Mouse (Mus musculus) CH12.LX (cell line): ENCODE data around the gene Atp5d. TPM values are rescaled to one million over a fixed set of nuclear protein-coding genes. Genes with fewer than 3 reads are reported as not detected.
A peak's percentile ranks its signal among the peaks of the same experiment; 100 is the strongest.

Experiments used
- DNase-seq: peaks from one replicate; pipeline ENCODE4 v3.0.0-alpha.2; 2013; ENCODE audit errors: extremely low read depth
- H3K27ac ChIP-seq: 2 replicates; pipeline ENCODE4 v1.5.1; 2012; ENCODE audit warnings: low read depth, mild to moderate bottlenecking, control low read depth, moderate library complexity; ENCODE audit not compliant: insufficient read depth
- H3K27me3 ChIP-seq: replicated peaks from 2 replicates; pipeline ENCODE3; 2012; ENCODE audit warnings: inconsistent platforms
- H3K36me3 ChIP-seq, 2 experiments: replicated peaks in 1 of 2; 2 replicates each; pipeline versions ENCODE3 to v1.6.1; 2012; ENCODE audit warnings: inconsistent platforms in 1 of 2, low read length in 1 of 2, mild to moderate bottlenecking in 1 of 2, mixed read lengths in 1 of 2, moderate library complexity in 1 of 2; ENCODE audit not compliant: control insufficient read depth in 1 of 2, insufficient read depth in 1 of 2
- H3K4me1 ChIP-seq, 2 experiments: 2 replicates each; pipeline ENCODE4 v1.6.1; 2012; ENCODE audit warnings: inconsistent platforms in 1 of 2, moderate library complexity in 1 of 2; ENCODE audit not compliant: insufficient read depth in 2 of 2, control insufficient read depth in 1 of 2
- H3K4me2 ChIP-seq: 2 replicates; pipeline ENCODE4 v1.6.1; 2012; ENCODE audit warnings: low read depth, mild to moderate bottlenecking, control low read depth; ENCODE audit not compliant: poor library complexity, insufficient read depth, severe bottlenecking
- H3K4me3 ChIP-seq, 3 experiments: fragments of 150-350 bp in 1 of 3; sonication (generic) in 1 of 3; replicated peaks in 1 of 3; 2 replicates each; pipeline versions ENCODE3 to v1.5.1; 2011 to 2012; ENCODE audit warnings: low read depth in 2 of 3, low read length in 2 of 3, mild to moderate bottlenecking in 2 of 3, moderate library complexity in 2 of 3, control low read depth in 1 of 3, improper control_type of control experiment in 1 of 3, inconsistent platforms in 1 of 3, mixed read lengths in 1 of 3; ENCODE audit not compliant: poor library complexity in 1 of 3
- H3K79me2 ChIP-seq: replicated peaks from 2 replicates; pipeline ENCODE4 v1.6.1; 2012; ENCODE audit warnings: mild to moderate bottlenecking, moderate library complexity; ENCODE audit not compliant: control insufficient read depth, poor library complexity, insufficient read depth, severe bottlenecking; ENCODE audit errors: extremely low read depth
- H3K9ac ChIP-seq: 2 replicates; pipeline ENCODE4 v1.6.1; 2012; ENCODE audit warnings: low read depth, mild to moderate bottlenecking, control low read depth, moderate library complexity; ENCODE audit not compliant: insufficient read depth
- H3K9me3 ChIP-seq: replicated peaks from 2 replicates; pipeline ENCODE3; 2012; ENCODE audit warnings: low read length, inconsistent platforms, mixed read lengths
- BHLHE40 ChIP-seq: IDR thresholded peaks from 2 replicates; pipeline ENCODE4 v1.6.1; 2011; ENCODE audit warnings: mild to moderate bottlenecking, low read depth, low read length, improper control_type of control experiment
- CHD2 ChIP-seq: IDR thresholded peaks from 2 replicates; pipeline ENCODE4 v1.6.1; 2011; ENCODE audit warnings: low read length, improper control_type of control experiment
- CTCF ChIP-seq, 2 experiments: IDR thresholded peaks in 1 of 2; conservative IDR thresholded peaks in 1 of 2; 2 replicates each; pipeline ENCODE4 v1.5.1; 2011 to 2012; ENCODE audit warnings: low read depth in 2 of 2, low read length in 2 of 2, improper control_type of control experiment in 1 of 2, inconsistent platforms in 1 of 2, mild to moderate bottlenecking in 1 of 2, moderate library complexity in 1 of 2
- ELF1 ChIP-seq: IDR thresholded peaks from 2 replicates; pipeline ENCODE4 v1.6.1; 2014; ENCODE audit warnings: low read depth, mild to moderate bottlenecking, inconsistent platforms, low read length, improper control_type of control experiment
- ETS1 ChIP-seq: conservative IDR thresholded peaks from 2 replicates; pipeline ENCODE4 v1.6.1; 2012; ENCODE audit warnings: low read depth, mild to moderate bottlenecking, inconsistent platforms, low read length, improper control_type of control experiment, moderate library complexity
- HCFC1 ChIP-seq: IDR thresholded peaks from 2 replicates; pipeline ENCODE4 v1.6.1; 2012; ENCODE audit warnings: low read depth, mild to moderate bottlenecking, inconsistent platforms, low read length, improper control_type of control experiment
- JUND ChIP-seq: conservative IDR thresholded peaks from 2 replicates; pipeline ENCODE4 v1.6.1; 2011; ENCODE audit warnings: low read depth, low read length, improper control_type of control experiment
- MAFK ChIP-seq: IDR thresholded peaks from 2 replicates; pipeline ENCODE4 v1.6.1; 2011; ENCODE audit warnings: low read length, improper control_type of control experiment; ENCODE audit not compliant: insufficient replicate concordance
- MAX ChIP-seq: IDR thresholded peaks from 2 replicates; pipeline ENCODE4 v1.6.1; 2011; ENCODE audit warnings: low read length, improper control_type of control experiment
- MAZ ChIP-seq: IDR thresholded peaks from 2 replicates; pipeline ENCODE4 v1.6.1; 2012; ENCODE audit warnings: low read depth, mild to moderate bottlenecking, inconsistent platforms, low read length, improper control_type of control experiment, moderate library complexity
- MEF2A ChIP-seq: IDR thresholded peaks from 2 replicates; pipeline ENCODE4 v1.6.1; 2014; ENCODE audit warnings: low read depth, mild to moderate bottlenecking, inconsistent platforms, low read length, improper control_type of control experiment, borderline replicate concordance
- MXI1 ChIP-seq: IDR thresholded peaks from 2 replicates; pipeline ENCODE4 v1.6.1; 2011; ENCODE audit warnings: mild to moderate bottlenecking, low read depth, low read length, improper control_type of control experiment
- MYC ChIP-seq: IDR thresholded peaks from 2 replicates; pipeline ENCODE4 v1.6.1; 2011; ENCODE audit warnings: low read depth, mild to moderate bottlenecking, improper control_type of control experiment, low read length
- NELFE ChIP-seq: IDR thresholded peaks from 2 replicates; pipeline ENCODE4 v1.6.1; 2011; ENCODE audit warnings: low read depth, low read length, improper control_type of control experiment
- NRF1 ChIP-seq: IDR thresholded peaks from 2 replicates; pipeline ENCODE4 v1.6.1; 2014; ENCODE audit warnings: low read depth, mild to moderate bottlenecking, inconsistent platforms, low read length, improper control_type of control experiment, moderate library complexity
- PAX5 ChIP-seq: IDR thresholded peaks from 2 replicates; pipeline ENCODE4 v1.6.1; 2012; ENCODE audit warnings: low read length, inconsistent platforms, mixed read lengths
- POLR2A ChIP-seq: IDR thresholded peaks from 2 replicates; pipeline ENCODE4 v1.6.1; 2011; ENCODE audit warnings: low read depth, mild to moderate bottlenecking, improper control_type of control experiment, low read length
- POLR2AphosphoS2 ChIP-seq: IDR thresholded peaks from 2 replicates; pipeline ENCODE4 v1.6.1; 2011; ENCODE audit warnings: low read depth, low read length, improper control_type of control experiment
- SIN3A ChIP-seq: IDR thresholded peaks from 2 replicates; pipeline ENCODE4 v1.6.1; 2012; ENCODE audit warnings: low read length, improper control_type of control experiment, inconsistent platforms
- SMC3 ChIP-seq: IDR thresholded peaks from 2 replicates; pipeline ENCODE4 v1.6.1; 2011; ENCODE audit warnings: low read depth, low read length, improper control_type of control experiment
- TBP ChIP-seq: conservative IDR thresholded peaks from 2 replicates; pipeline ENCODE4 v1.6.1; 2011; ENCODE audit warnings: low read depth, low read length, improper control_type of control experiment
- TCF12 ChIP-seq: IDR thresholded peaks from 2 replicates; pipeline ENCODE4 v1.6.1; 2014; ENCODE audit warnings: low read depth, mild to moderate bottlenecking, inconsistent platforms, low read length, improper control_type of control experiment
- UBTF ChIP-seq: IDR thresholded peaks from 2 replicates; pipeline ENCODE4 v1.6.1; 2012; ENCODE audit warnings: low read depth, mild to moderate bottlenecking, inconsistent platforms, low read length, improper control_type of control experiment, moderate library complexity
- USF1 ChIP-seq: IDR thresholded peaks from 2 replicates; pipeline ENCODE4 v1.6.1; 2014; ENCODE audit warnings: low read depth, mild to moderate bottlenecking, inconsistent platforms, low read length, improper control_type of control experiment
- ZMIZ1 ChIP-seq: IDR thresholded peaks from 2 replicates; pipeline ENCODE4 v1.6.1; 2012; ENCODE audit warnings: low read depth, mild to moderate bottlenecking, inconsistent platforms, low read length, improper control_type of control experiment
- dilution Hi-C: fragments of 300-500 bp; cut with MboI; formaldehyde crosslinking; loops from 2 replicates; pipeline ENCODE4 v1.14.3; 2020; ENCODE audit warnings: low sequenced_read_pairs; ENCODE audit not compliant: extremely low pct_unique_long_range_greater_than_20kb, extremely low pct_ligation_motif_present
- in situ Hi-C: fragments of 300-500 bp; cut with MboI; formaldehyde crosslinking; loops from 3 replicates; pipeline ENCODE4 v1.14.3; 2019; ENCODE audit warnings: low sequenced_read_pairs, low pct_ligation_motif_present, low pct_unique_long_range_greater_than_20kb, mixed read lengths
- polyA plus RNA-seq: library from polyadenylated mRNA; unstranded; fragments of >175 nt; gene quantifications from 2 replicates; pipeline ENCODE4 v1.2.1, GENCODE M21; 2012; ENCODE audit warnings: low read depth; ENCODE audit not compliant: insufficient read length
- total RNA-seq, 2 experiments: library from RNA; depleted of rRNA; stranded (reverse); fragments of 300-350 nt in 1 of 2; fragments of >200 nt in 1 of 2; gene quantifications; 2 replicates each; pipeline ENCODE4 v1.2.3; 2012 to 2014

Atp5d gene
- total and polyA plus RNA-seq, 3 experiments, result 106 to 352 (median 326) TPM

GRCm38 (mm10) chr10:80159561-80160454, 21.4 kb downstream of the Atp5d start:
- peak overlapping the region; percentile 61 for H3K4me2 ChIP-seq
- H3K4me1 ChIP-seq, result peaks cover 35 to 87% of the 10 kb centered on the region in 2 experiments
- no peaks in the 10 kb centered on the region for H3K27me3 ChIP-seq
- peaks cover 21 to 29% of the 10 kb centered on the region in 2 experiments for H3K36me3 ChIP-seq
- in situ Hi-C loops, result no loop called here
- H3K9me3 ChIP-seq, result no peaks in the 10 kb centered on the region
- no peak for TF ChIP-seq SMC3
- peak; percentile 92 for TF ChIP-seq SIN3A
- TF ChIP-seq HCFC1, result peak; percentile 67
- TF ChIP-seq MAZ, result peak; percentile 99
- TF ChIP-seq ETS1, result peak; percentile 59
- peak; percentile 82 for TF ChIP-seq MYC
- peak; percentile 90 for TF ChIP-seq ELF1
- no peak for TF ChIP-seq PAX5
- TF ChIP-seq MEF2A, result peak; percentile 21; the same call in 1 of the 2 replicates
- peak; percentile 96 for TF ChIP-seq BHLHE40
- TF ChIP-seq UBTF, result no peak
- peak; percentile 75; the same call in 1 of the 2 replicates for TF ChIP-seq CHD2
- TF ChIP-seq MXI1, result peak; percentile 98
- TF ChIP-seq POLR2A, result peak; percentile 54
- no peak for TF ChIP-seq USF1
- no peak for TF ChIP-seq CTCF (conservative IDR thresholded peaks at IDR 0.05 in 1 of 2, IDR thresholded peaks at IDR 0.05 in 1 of 2; ENCODE audit: low read depth in 2 of 2, low read length in 2 of 2)
- TF ChIP-seq MAFK, result no peak
- TF ChIP-seq TBP, result peak; percentile 48; the same call in 1 of the 2 replicates
- TF ChIP-seq NRF1, result peak; percentile 87
- TF ChIP-seq TCF12, result peak; percentile 55
- TF ChIP-seq POLR2AphosphoS2, result no peak
- no peak for TF ChIP-seq ZMIZ1
- peak; percentile 28; the same call in 1 of the 2 replicates for TF ChIP-seq NELFE
- TF ChIP-seq MAX, result peak; percentile 86
- no peak for TF ChIP-seq JUND
- peak overlapping the region; percentile 51 to 66 (median 54) for H3K4me3 ChIP-seq
- no peaks in the 10 kb centered on the region for H3K79me2 ChIP-seq
- H3K27ac ChIP-seq, result peak overlapping the region; percentile 92
- dilution Hi-C loops, result no loop called here
- peak; percentile 99 for DNase-seq
- peak overlapping the region; percentile 63 for H3K9ac ChIP-seq
